Mouse (Mus musculus) CH12.LX (cell line): ENCODE data around the gene Ccdc85b.
"Not testable (repeated sequence)": the region's sequence is repeated elsewhere in the genome, so short reads cannot be mapped to it uniquely, and the experiment has no call there.

Source experiments
- CTCF ChIP-seq, 2 experiments: IDR thresholded peaks in 1 of 2; conservative IDR thresholded peaks in 1 of 2; 2 replicates each; pipeline ENCODE4 v1.5.1; 2011 to 2012; ENCODE audit warnings: low read depth in 2 of 2, low read length in 2 of 2, improper control_type of control experiment in 1 of 2, inconsistent platforms in 1 of 2, mild to moderate bottlenecking in 1 of 2, moderate library complexity in 1 of 2
- IRF4 ChIP-seq: IDR thresholded peaks from 2 replicates; pipeline ENCODE4 v1.6.1; 2014; ENCODE audit warnings: low read depth, mild to moderate bottlenecking, inconsistent platforms, low read length, improper control_type of control experiment
- MAX ChIP-seq: IDR thresholded peaks from 2 replicates; pipeline ENCODE4 v1.6.1; 2011; ENCODE audit warnings: low read length, improper control_type of control experiment
- NELFE ChIP-seq: IDR thresholded peaks from 2 replicates; pipeline ENCODE4 v1.6.1; 2011; ENCODE audit warnings: low read depth, low read length, improper control_type of control experiment
- POLR2A ChIP-seq: IDR thresholded peaks from 2 replicates; pipeline ENCODE4 v1.6.1; 2011; ENCODE audit warnings: low read depth, mild to moderate bottlenecking, improper control_type of control experiment, low read length
- ZC3H11A ChIP-seq: IDR thresholded peaks from 2 replicates; pipeline ENCODE4 v1.6.1; 2012; ENCODE audit warnings: low read depth, mild to moderate bottlenecking, inconsistent platforms, low read length, improper control_type of control experiment
- ZMIZ1 ChIP-seq: IDR thresholded peaks from 2 replicates; pipeline ENCODE4 v1.6.1; 2012; ENCODE audit warnings: low read depth, mild to moderate bottlenecking, inconsistent platforms, low read length, improper control_type of control experiment

GRCm38 (mm10) chr19:5406531-5407126 lies 51.1 kb downstream of the Ccdc85b start:
- TF ChIP-seq MAX, POLR2A, ZC3H11A, ZMIZ1, IRF4: not testable (repeated sequence)
- TF ChIP-seq CTCF (conservative IDR thresholded peaks at IDR 0.05 in 1 of 2, IDR thresholded peaks at IDR 0.05 in 1 of 2; ENCODE audit: low read depth in 2 of 2, low read length in 2 of 2) (peak in 1 of 2 experiments; percentile 24; a peak in 1 of 4 replicates), NELFE (0 out of 2 replicates have a peak, but pooled peaks have one; percentile 10)
